Mouse (Mus musculus) stomach, embryonic 16.5 days (tissue): ENCODE measurements around the gene Psmd10. TPM values are rescaled to one million over a fixed set of nuclear protein-coding genes. Genes with fewer than 3 reads are reported as not detected.

ENCODE experiments used
- ATAC-seq: fragments of 200-750 bp; cut with Nextera tagmentation; 2 replicates; pipeline ENCODE4 v1.8.0; 2017; ENCODE audit warnings: moderate number of reproducible peaks, moderate TSS enrichment; ENCODE audit not compliant: insufficient read depth, low FRiP score
- H3K27ac ChIP-seq: fragments of 300-500 bp; sonication (generic); 2 replicates; pipeline ENCODE4 v1.5.1; 2014; ENCODE audit warnings: low read length
- H3K27me3 ChIP-seq: fragments of 300-500 bp; sonication (generic); 2 replicates; pipeline ENCODE4 v1.6.1; 2014; ENCODE audit warnings: low read length, control low read depth, mixed read lengths; ENCODE audit not compliant: control insufficient read depth, insufficient read depth
- H3K36me3 ChIP-seq: fragments of 300-500 bp; sonication (generic); 2 replicates; pipeline ENCODE4 v1.6.1; 2014; ENCODE audit warnings: low read length; ENCODE audit not compliant: control insufficient read depth, insufficient read depth
- H3K4me1 ChIP-seq: fragments of 300-500 bp; sonication (generic); 2 replicates; pipeline ENCODE4 v1.6.1; 2014; ENCODE audit warnings: low read length, control low read depth, mixed read lengths; ENCODE audit not compliant: control insufficient read depth, insufficient read depth
- H3K4me2 ChIP-seq: fragments of 300-500 bp; sonication (generic); 2 replicates; pipeline ENCODE4 v1.6.1; 2014; ENCODE audit warnings: low read depth, low read length, mixed read lengths
- H3K4me3 ChIP-seq: fragments of 300-500 bp; sonication (generic); replicated peaks from 2 replicates; pipeline ENCODE4 v1.5.1; 2014; ENCODE audit warnings: mild to moderate bottlenecking, low read length
- H3K9ac ChIP-seq: fragments of 300-500 bp; sonication (generic); 2 replicates; pipeline ENCODE4 v1.6.1; 2014; ENCODE audit warnings: low read length
- H3K9me3 ChIP-seq: fragments of 300-500 bp; sonication (generic); replicated peaks from 2 replicates; pipeline ENCODE4 v1.6.1; 2016; ENCODE audit warnings: low read length, control low read depth; ENCODE audit not compliant: control insufficient read depth
- WGBS: fragments of 180-500 bp; shearing (Covaris S2); extraction: QIAGEN DNeasy Blood & Tissue Kit; methylation state at CpG from one replicate; pipeline ENCODE4 v1.1.7; 2014; 5-methylcytosine and 5-hydroxymethylcytosine counted together
- polyA plus RNA-seq: library from polyadenylated mRNA; unstranded; fragments of >200 nt; fragmentation: Nextera tagmentation; extraction: Ambion mirVana; gene quantifications from 2 replicates; pipeline ENCODE4 v1.2.1, GENCODE M21; 2015

The Psmd10 gene
- 44.4 and 44.8 TPM in 2 replicates for polyA plus RNA-seq

DNA sequence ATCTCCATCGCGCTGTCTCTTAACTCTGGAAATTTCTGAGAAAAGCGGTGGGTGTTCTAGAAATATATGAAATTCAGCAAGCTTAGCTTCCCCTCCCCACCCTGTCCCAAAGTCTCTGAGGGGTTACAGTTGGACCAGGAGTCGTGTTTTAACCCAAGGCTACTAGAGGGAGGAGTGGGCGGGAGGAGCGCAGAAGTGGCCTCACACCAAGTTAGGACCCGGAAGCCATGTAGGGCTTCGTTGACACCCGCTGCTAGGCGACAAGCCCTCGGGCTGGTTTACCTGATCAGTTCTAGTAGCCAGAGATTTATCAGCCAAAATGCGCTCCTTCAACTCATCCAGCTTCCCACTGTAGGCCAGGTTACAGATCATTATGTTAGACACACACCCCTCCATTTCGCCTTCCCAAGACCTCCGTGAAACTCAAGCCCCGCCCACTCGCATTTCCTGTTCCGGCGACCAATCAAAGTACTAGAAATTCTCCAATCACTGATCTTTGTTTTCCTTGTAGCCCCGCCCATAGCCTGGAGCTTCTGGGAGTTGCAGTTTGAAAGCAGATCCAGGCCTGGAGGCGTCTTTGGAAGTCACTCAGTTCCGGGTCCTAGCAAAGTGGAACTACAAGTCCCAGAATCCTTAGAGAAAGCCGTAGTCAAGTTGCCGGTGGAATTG is at the start of gene Psmd10, which contains the start of gene Atg4a:
Gene Psmd10, minus strand, starts transcription at position 457 of the 669 bp plus-strand sequence.
Gene Atg4a, plus strand, starts transcription at position 636 of the 669 bp plus-strand sequence.
- Histone ChIP-seq H3K27ac (no peak within 1 kb of the TSS), H3K27me3 (peaks cover 2% of the 10 kb centered on the region; the same call in 1 of the 2 replicates), H3K4me2 (peak within 1 kb of the TSS; percentile 58), H3K9me3 (no peaks in the 10 kb centered on the region), H3K4me1 (no peaks in the 10 kb centered on the region), H3K4me3 (peak within 1 kb of the TSS; percentile 61), H3K9ac (peak within 1 kb of the TSS; percentile 65), H3K36me3 (no peaks in the 10 kb centered on the region)
- 11% methylated on average over 23 of the region's 23 CpGs for WGBS
- peak; percentile 97 for ATAC-seq

DNA sequence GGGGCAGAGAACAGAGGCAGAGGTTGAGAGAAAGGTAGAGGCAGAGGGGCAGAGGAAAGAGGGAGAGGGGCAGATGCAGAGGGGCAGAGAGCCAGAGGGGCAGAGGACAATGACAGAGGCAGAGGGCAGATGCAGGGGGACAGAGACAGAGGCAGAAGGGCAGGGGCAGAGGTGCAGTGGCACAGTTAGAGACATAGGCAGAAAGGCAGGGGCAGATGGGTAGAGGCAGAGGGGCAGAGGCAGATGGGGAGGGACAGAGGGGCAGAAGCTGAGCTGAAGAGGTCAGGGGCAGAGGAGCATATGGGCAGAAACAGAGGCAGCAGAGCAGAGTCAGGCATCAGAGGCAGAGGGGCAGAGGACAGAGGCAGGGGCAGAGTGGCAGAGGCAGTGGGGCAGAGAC is 42.4 kb upstream of the Psmd10 start:
- no peak overlapping the region for H3K27ac ChIP-seq
- no peak for ATAC-seq
- H3K9ac ChIP-seq: no peak overlapping the region
- H3K4me2 ChIP-seq: no peak overlapping the region
- no peaks in the 10 kb centered on the region; the same call in 1 of the 2 replicates for H3K27me3 ChIP-seq
- H3K36me3 ChIP-seq: no peaks in the 10 kb centered on the region
- no peaks in the 10 kb centered on the region for H3K9me3 ChIP-seq
- no peaks in the 10 kb centered on the region for H3K4me1 ChIP-seq
- H3K4me3 ChIP-seq: no peak overlapping the region

DNA sequence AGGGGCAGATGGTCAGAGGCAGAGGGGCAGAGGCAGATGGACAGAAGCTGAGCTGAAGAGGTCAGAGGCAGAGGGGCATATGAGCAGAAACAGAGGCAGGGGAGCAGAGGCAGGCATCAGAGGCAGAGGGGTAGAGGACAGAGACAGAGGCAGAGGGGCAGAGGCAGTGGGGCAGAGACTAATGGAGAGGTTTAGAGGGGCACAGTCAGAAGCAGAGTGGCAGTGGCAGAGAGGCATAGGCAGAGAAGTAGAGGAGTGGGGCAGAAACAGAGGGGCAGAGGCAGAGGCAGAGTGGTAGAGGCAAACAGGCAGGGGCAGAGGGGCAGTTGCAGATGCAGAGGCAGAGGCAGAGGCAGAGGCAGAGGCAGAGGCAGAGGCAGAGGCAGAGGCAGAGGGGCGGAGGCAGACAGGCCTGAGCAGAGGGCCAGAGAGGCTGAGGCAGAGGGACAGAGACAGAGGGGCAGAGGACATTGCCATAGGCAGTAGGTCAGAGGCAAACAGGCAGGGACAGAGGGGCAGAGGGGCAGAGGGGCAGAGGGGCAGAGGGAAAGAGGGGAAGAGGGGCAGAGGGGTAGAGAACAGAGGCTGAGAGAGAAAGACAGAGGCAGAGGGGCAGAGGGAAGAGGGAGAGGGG is 41.5 kb upstream of the Psmd10 start:
- Histone ChIP-seq H3K27ac (no peak overlapping the region), H3K4me1 (no peaks in the 10 kb centered on the region), H3K4me2 (no peak overlapping the region), H3K4me3 (no peak overlapping the region), H3K27me3 (no peaks in the 10 kb centered on the region; the same call in 1 of the 2 replicates), H3K36me3 (no peaks in the 10 kb centered on the region), H3K9ac (no peak overlapping the region), H3K9me3 (no peaks in the 10 kb centered on the region)
- 88% methylated on average over 1 of the region's 1 CpGs for WGBS
- no peak for ATAC-seq

DNA sequence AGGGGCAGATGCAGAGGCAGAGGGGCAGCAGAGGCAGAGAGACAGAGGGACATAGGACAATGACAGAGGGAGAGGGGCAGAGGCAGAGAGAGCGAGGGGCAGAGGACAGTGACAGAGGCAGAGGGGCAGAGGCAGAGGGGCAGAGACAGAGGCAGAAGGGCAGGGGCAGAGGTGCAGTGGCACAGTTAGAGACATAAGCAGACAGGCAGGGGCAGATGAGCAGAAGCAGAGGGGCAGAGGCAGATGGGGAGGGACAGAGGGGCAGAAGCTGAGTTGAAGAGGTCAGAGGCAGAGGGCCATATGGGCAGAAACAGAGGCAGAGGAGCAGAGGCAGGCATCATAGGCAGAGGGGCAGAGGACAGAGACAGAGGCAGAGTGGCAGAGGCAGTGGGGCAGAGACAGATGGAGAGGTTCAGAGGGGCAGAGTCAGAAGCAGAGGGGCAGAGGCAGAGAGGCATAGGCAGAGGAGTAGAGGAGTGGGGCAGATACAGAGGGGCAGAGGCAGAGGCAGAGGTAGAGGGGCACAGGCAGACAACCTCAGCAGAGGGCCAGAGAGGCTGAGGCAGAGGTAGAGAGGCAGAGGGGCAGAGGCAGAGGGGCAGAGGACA is 40.5 kb upstream of the Psmd10 start:
- no peaks in the 10 kb centered on the region for H3K4me1 ChIP-seq
- WGBS: 67% methylated on average over 1 of the region's 1 CpGs
- ATAC-seq: peak; percentile 37; the same call in 1 of the 2 replicates
- no peak overlapping the region for H3K9ac ChIP-seq
- H3K9me3 ChIP-seq: no peaks in the 10 kb centered on the region
- H3K4me2 ChIP-seq: no peak overlapping the region
- no peak overlapping the region for H3K4me3 ChIP-seq
- no peaks in the 10 kb centered on the region; the same call in 1 of the 2 replicates for H3K27me3 ChIP-seq
- H3K36me3 ChIP-seq: no peaks in the 10 kb centered on the region
- H3K27ac ChIP-seq: no peak overlapping the region

DNA sequence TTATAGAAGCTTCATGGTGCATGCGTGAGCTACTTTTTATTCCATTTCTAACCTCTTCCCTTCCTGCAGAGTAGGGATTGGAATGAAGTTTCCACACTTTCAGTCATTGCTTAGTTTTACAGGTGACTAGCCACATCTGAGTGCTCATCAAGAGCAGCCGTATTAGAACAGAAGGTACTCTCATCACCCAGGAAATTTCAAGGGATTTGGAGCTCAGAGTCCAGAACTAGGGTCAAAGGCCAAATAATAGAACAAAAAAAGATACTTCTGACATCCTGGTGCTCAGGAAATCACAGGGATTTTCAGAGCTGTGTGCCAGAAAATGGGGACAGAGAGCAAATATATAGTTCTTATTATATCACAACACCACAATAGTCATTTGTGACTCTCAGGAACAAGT is 28.7 kb upstream of the Psmd10 start:
- H3K36me3 ChIP-seq: no peaks in the 10 kb centered on the region
- no peak overlapping the region for H3K9ac ChIP-seq
- ATAC-seq: no peak
- no peak overlapping the region for H3K27ac ChIP-seq
- peaks cover 1% of the 10 kb centered on the region; the same call in 1 of the 2 replicates for H3K27me3 ChIP-seq
- no peak overlapping the region for H3K4me2 ChIP-seq
- peaks cover 2% of the 10 kb centered on the region; the same call in 1 of the 2 replicates for H3K4me1 ChIP-seq
- H3K4me3 ChIP-seq: no peak overlapping the region
- 83% methylated on average over 2 of the region's 2 CpGs for WGBS
- H3K9me3 ChIP-seq: no peaks in the 10 kb centered on the region

DNA sequence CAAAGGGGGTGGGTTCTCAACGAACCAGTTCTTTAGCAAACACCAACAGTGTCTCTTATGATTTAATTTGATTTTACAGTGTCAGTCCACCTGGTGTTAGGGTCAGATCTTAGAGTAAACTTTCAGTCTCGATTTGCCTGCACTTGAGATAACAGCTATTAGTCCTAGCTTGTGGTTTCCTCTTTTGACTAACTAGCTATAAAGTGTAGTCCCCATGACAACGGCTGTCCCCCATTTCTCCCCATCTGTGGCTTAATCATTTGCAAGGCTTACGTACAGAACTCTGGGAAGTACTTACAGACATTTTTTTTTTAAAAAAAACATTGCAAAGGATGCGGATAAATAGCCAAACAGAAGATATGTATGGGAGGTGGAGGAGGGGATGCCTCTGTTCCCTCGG is 28.3 kb upstream of the Psmd10 start:
- H3K27ac ChIP-seq: no peak overlapping the region
- no peak for ATAC-seq
- H3K4me3 ChIP-seq: no peak overlapping the region
- H3K9me3 ChIP-seq: no peaks in the 10 kb centered on the region
- H3K4me1 ChIP-seq: peaks cover 2% of the 10 kb centered on the region; the same call in 1 of the 2 replicates
- no peak overlapping the region for H3K4me2 ChIP-seq
- peaks cover 5% of the 10 kb centered on the region; the same call in 1 of the 2 replicates for H3K27me3 ChIP-seq
- no peaks in the 10 kb centered on the region for H3K36me3 ChIP-seq
- WGBS: 47% methylated on average over 6 of the region's 6 CpGs
- no peak overlapping the region for H3K9ac ChIP-seq

DNA sequence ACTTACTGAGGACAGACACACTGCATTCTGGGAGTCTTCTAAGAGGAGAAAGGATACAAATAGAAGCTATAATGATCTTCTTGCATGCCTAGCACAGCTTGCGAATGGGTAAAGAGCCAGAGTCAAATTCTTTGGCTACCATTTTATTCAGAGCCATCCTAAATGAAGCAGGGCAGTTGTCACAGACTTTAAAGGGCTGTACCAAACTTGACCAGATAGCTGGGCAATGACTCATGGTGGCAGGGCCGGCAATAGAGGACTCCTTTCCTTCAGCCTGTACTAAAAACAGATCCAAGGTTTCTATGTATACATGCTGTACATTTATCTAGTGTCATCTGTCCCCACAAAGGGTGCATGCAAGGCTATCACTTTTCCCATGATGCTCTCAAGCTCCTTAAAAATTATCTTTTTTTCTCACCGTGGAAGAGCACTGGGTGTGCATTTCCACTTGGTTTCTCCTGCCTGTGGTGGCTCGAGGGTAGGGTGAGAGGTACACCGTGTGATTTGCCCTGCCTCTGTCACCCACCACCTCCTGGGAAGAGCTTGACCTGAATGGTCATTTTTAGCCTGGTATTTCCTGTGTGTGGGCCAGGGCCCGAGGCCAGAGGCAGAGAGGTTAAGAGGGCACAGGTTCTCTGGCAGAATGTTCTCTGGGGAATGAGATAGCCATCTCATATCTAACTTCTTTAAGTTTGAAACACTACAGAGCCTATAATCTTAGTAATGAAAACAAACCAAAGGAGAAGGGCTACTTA is 26.9 kb upstream of the Psmd10 start:
- Histone ChIP-seq H3K9me3 (no peaks in the 10 kb centered on the region), H3K27ac (no peak overlapping the region), H3K4me1 (peaks cover 2% of the 10 kb centered on the region; the same call in 1 of the 2 replicates), H3K27me3 (peaks cover 5% of the 10 kb centered on the region; the same call in 1 of the 2 replicates), H3K4me2 (no peak overlapping the region), H3K36me3 (no peaks in the 10 kb centered on the region), H3K9ac (no peak overlapping the region), H3K4me3 (no peak overlapping the region)
- no peak for ATAC-seq
- WGBS: 37% methylated on average over 6 of the region's 6 CpGs

DNA sequence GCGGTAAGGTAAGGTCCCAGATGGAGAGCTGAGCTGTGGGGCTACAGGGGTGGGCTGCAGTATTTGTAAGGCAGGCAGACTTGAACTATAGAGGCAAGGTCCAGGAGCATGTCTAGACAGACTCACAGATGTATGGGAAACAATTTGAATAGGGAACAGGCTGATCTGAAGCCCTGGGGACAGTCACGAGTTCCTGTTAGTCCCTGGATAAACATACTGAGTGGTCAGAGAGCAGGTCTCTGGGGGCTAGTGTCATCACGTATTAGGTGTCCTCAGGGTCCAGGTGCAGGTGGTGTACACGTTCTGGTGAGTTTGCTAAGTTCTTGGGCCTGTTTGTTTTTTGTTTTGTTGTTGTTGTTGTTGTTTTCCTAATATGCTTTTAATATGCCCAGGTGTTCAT is 23.6 kb upstream of the Psmd10 start:
- Histone ChIP-seq H3K4me1 (peaks cover 2% of the 10 kb centered on the region; the same call in 1 of the 2 replicates), H3K27me3 (peaks cover 5% of the 10 kb centered on the region; the same call in 1 of the 2 replicates), H3K9me3 (no peaks in the 10 kb centered on the region), H3K36me3 (no peaks in the 10 kb centered on the region), H3K4me2 (no peak overlapping the region), H3K4me3 (no peak overlapping the region), H3K9ac (no peak overlapping the region), H3K27ac (no peak overlapping the region)
- no peak for ATAC-seq
- whole genome bisulfite sequencing: 63% methylated on average over 4 of the region's 4 CpGs
